Mouse (Mus musculus) intestine, postnatal 0 days (tissue): Measurements from ENCODE around the gene Orai1. TPM values are rescaled to one million over a fixed set of nuclear protein-coding genes. Genes with fewer than 3 reads are reported as not detected.
A peak's percentile ranks its signal among the peaks of the same experiment; 100 is the strongest.
"Not testable (repeated sequence)": the region's sequence is repeated elsewhere in the genome, so short reads cannot be mapped to it uniquely, and the experiment has no call there.

ENCODE experiments used
- ATAC-seq: fragments of 200-750 bp; cut with Nextera tagmentation; 2 replicates; pipeline ENCODE4 v1.8.0; 2017; ENCODE audit warnings: mild to moderate bottlenecking, moderate TSS enrichment, moderate library complexity
- H3K27ac ChIP-seq: fragments of 300-500 bp; sonication (generic); 2 replicates; pipeline ENCODE4 v1.5.1; 2014; ENCODE audit warnings: mild to moderate bottlenecking, low read depth, low read length, moderate library complexity
- H3K27me3 ChIP-seq: fragments of 300-500 bp; sonication (generic); replicated peaks from 2 replicates; pipeline ENCODE4 v1.6.1; 2014; ENCODE audit warnings: low read length, mixed read lengths; ENCODE audit not compliant: control insufficient read depth, insufficient read depth
- H3K36me3 ChIP-seq: fragments of 300-500 bp; sonication (generic); 2 replicates; pipeline ENCODE4 v1.6.1; 2014; ENCODE audit warnings: mild to moderate bottlenecking, moderate library complexity; ENCODE audit not compliant: control insufficient read depth, insufficient read depth
- H3K4me1 ChIP-seq: fragments of 300-500 bp; sonication (generic); replicated peaks from 2 replicates; pipeline ENCODE4 v1.6.1; 2014; ENCODE audit warnings: antibody characterized with exemption, low read length, mixed read lengths; ENCODE audit not compliant: control insufficient read depth, insufficient read depth
- H3K4me2 ChIP-seq: fragments of 300-500 bp; sonication (generic); replicated peaks from 2 replicates; pipeline ENCODE4 v1.6.1; 2014; ENCODE audit warnings: low read depth, mild to moderate bottlenecking, moderate library complexity
- H3K4me3 ChIP-seq: fragments of 300-500 bp; sonication (generic); 2 replicates; pipeline ENCODE4 v1.5.1; 2014; ENCODE audit warnings: low read depth, low read length
- H3K9ac ChIP-seq: fragments of 300-500 bp; sonication (generic); 2 replicates; pipeline ENCODE4 v1.6.1; 2014; ENCODE audit warnings: mild to moderate bottlenecking, low read depth, low read length
- H3K9me3 ChIP-seq: fragments of 300-500 bp; sonication (generic); 2 replicates; pipeline ENCODE4 v1.6.1; 2016; ENCODE audit warnings: mixed run types; ENCODE audit not compliant: control insufficient read depth
- CTCF ChIP-seq: sonication (generic); IDR thresholded peaks from 2 replicates; pipeline ENCODE4 v1.5.1; 2016; ENCODE audit warnings: low read depth, mild to moderate bottlenecking, control low read depth, antibody characterized with exemption, moderate library complexity
- WGBS: fragments of 180-500 bp; shearing (Covaris S2); extraction: QIAGEN DNeasy Blood & Tissue Kit; methylation state at CpG from one replicate; pipeline ENCODE4 v1.1.7; 2014; 5-methylcytosine and 5-hydroxymethylcytosine counted together
- polyA plus RNA-seq: library from polyadenylated mRNA; unstranded; fragments of >200 nt; fragmentation: Nextera tagmentation; extraction: Ambion mirVana; gene quantifications from 2 replicates; pipeline ENCODE4 v1.2.1, GENCODE M21; 2015

Orai1 gene
- 36.8 and 42.5 TPM in 2 replicates for polyA plus RNA-seq

DNA sequence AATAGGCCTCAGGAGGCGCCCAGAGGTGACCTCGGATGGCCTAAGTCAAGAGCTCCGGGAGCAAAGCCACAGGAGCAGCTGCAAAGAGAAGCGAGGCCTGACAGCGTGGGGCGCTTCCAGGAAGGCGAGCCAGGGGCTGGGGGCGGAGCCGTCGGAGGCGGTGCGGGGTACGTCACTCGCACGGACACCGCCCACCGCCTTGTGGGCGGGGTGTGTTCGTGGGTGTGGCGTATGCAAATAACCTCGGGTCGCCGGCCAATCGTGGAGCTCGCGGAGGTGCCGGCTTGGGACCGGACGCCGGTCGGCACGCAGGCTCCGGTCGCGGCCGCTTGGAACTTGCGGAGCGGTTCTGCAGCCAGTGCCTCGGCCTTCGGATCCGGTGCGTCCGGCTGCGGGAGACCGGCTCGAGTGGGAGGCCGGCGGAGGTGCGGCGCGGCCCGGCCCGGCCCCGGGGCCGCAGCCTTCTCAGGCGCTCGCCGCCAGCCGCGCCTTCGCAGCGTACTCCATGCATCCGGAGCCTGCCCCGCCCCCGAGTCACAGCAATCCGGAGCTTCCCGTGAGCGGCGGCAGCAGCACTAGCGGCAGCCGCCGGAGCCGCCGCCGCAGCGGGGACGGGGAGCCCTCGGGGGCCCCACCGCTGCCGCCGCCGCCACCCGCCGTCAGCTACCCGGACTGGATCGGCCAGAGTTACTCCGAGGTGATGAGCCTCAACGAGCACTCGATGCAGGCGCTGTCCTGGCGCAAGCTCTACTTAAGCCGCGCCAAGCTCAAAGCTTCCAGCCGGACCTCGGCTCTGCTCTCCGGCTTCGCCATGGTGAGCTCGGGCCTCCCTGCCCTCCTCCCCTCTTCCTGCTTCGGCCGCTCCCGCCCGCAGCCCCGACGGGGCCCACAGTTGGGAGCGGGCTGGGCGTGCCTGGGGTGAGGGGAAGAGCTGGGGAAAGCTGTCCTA is at the start of gene Orai1:
Gene Orai1 (plus strand): TSS at position 322 of the 949 bp plus-strand sequence.
- Histone ChIP-seq H3K4me1 (0 out of 2 replicates have a peak, but pooled peaks cover 4% of the 10 kb centered on the region), H3K36me3 (peaks cover 5% of the 10 kb centered on the region; the same call in 1 of the 2 replicates), H3K9me3 (no peaks in the 10 kb centered on the region), H3K9ac (peak within 1 kb of the TSS; percentile 80), H3K4me2 (peak within 1 kb of the TSS; percentile 67), H3K27me3 (no peaks in the 10 kb centered on the region), H3K4me3 (peak within 1 kb of the TSS; percentile 78), H3K27ac (peak within 1 kb of the TSS; percentile 98)
- TF ChIP-seq CTCF, result peak; percentile 55
- peak; percentile 93 for ATAC-seq
- under 1% methylated on average over 100 of the region's 106 CpGs for WGBS

DNA sequence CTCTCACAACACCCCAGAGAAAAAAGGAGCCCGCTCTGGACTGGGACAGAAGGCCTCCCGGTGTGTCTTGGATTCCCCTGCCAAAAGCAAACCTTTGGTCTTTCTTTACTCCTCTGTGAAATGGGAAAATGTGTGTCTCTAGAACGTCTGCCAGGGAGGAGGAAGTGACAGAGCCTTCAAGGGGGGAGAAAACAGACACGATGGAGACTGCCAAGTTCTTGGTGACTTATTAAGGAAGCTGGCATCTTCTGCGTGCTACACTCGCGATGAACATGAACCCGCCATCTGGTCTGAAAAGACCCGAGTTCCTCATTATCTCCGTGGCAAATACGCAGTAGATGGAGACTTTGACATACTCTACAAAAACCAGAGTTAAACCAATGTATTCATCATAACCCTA is 49.4 kb upstream of the Orai1 start:
- Histone ChIP-seq H3K4me1 (no peaks in the 10 kb centered on the region), H3K27ac (no peak overlapping the region), H3K4me2 (no peak overlapping the region), H3K9ac (no peak overlapping the region), H3K9me3 (no peaks in the 10 kb centered on the region), H3K36me3 (peaks cover 9% of the 10 kb centered on the region; the same call in 1 of the 2 replicates), H3K4me3 (no peak overlapping the region), H3K27me3 (no peaks in the 10 kb centered on the region)
- ATAC-seq, result no peak
- WGBS, result 69% methylated on average over 11 of the region's 11 CpGs
- TF ChIP-seq CTCF, result no peak

- H3K4me2 ChIP-seq, result no peak overlapping the region
- H3K27me3 ChIP-seq, result no peaks in the 10 kb centered on the region
- peak; percentile 97 for TF ChIP-seq CTCF
- H3K4me1 ChIP-seq, result no peaks in the 10 kb centered on the region
- WGBS, result 17% methylated on average over 4 of the region's 4 CpGs
- H3K27ac ChIP-seq, result no peak overlapping the region
- no peak overlapping the region for H3K9ac ChIP-seq
- no peak overlapping the region for H3K4me3 ChIP-seq
- ATAC-seq, result peak; percentile 59
- no peaks in the 10 kb centered on the region for H3K36me3 ChIP-seq
- no peaks in the 10 kb centered on the region for H3K9me3 ChIP-seq
Observed at GRCm38 (mm10) chr5:122968322-122968721, 46.6 kb upstream of the Orai1 start.

DNA sequence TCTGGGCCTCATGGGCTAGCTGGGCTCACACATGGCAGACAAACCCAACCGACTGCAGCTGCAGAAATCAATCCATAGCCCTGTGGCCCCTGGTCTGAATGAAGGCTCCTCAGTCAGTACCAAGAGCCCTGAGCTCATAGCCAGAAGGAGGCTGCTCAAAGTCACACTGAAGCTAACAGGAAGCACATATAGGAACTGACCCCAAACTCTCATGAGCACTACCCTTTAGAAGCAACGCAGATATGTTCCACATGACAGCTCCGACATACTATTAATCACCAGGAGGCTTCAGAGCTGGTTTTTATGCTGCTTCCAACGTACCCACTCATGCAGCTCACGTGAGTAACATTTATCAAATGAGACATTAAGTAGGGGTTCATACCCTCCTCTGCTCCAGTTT is 44.8 kb upstream of the Orai1 start:
- H3K36me3 ChIP-seq, result no peaks in the 10 kb centered on the region
- no peak overlapping the region for H3K27ac ChIP-seq
- H3K4me1 ChIP-seq, result no peaks in the 10 kb centered on the region
- no peak for ATAC-seq
- H3K9me3 ChIP-seq, result no peaks in the 10 kb centered on the region
- no peaks in the 10 kb centered on the region for H3K27me3 ChIP-seq
- H3K4me3 ChIP-seq, result no peak overlapping the region
- no peak for TF ChIP-seq CTCF
- no peak overlapping the region for H3K4me2 ChIP-seq
- 76% methylated on average over 5 of the region's 5 CpGs for WGBS
- no peak overlapping the region for H3K9ac ChIP-seq

GRCm38 (mm10) chr5:122971438-122971837 is 43.4 kb upstream of the Orai1 start:
- ATAC-seq, result no peak
- H3K9me3 ChIP-seq, result no peaks in the 10 kb centered on the region
- 85% methylated on average over 4 of the region's 4 CpGs for WGBS

GRCm38 (mm10) chr5:122972116-122972515 is 42.8 kb upstream of the Orai1 start:
- Histone ChIP-seq H3K27me3 (no peaks in the 10 kb centered on the region), H3K9ac (no peak overlapping the region), H3K36me3 (no peaks in the 10 kb centered on the region; the same call in 1 of the 2 replicates), H3K9me3 (no peaks in the 10 kb centered on the region), H3K4me1 (no peaks in the 10 kb centered on the region), H3K4me3 (no peak overlapping the region), H3K4me2 (no peak overlapping the region), H3K27ac (no peak overlapping the region)
- 90% methylated on average over 9 of the region's 9 CpGs for WGBS
- no peak for TF ChIP-seq CTCF
- no peak for ATAC-seq

More at GRCm38 (mm10) chr5:122971438-122971837, 43.4 kb upstream of the Orai1 start:
- H3K9ac ChIP-seq, result no peak overlapping the region
- TF ChIP-seq CTCF, result no peak
- no peaks in the 10 kb centered on the region; the same call in 1 of the 2 replicates for H3K36me3 ChIP-seq
- no peak overlapping the region for H3K27ac ChIP-seq
- H3K4me1 ChIP-seq, result no peaks in the 10 kb centered on the region
- no peak overlapping the region for H3K4me3 ChIP-seq
- H3K27me3 ChIP-seq, result no peaks in the 10 kb centered on the region
- no peak overlapping the region for H3K4me2 ChIP-seq

DNA sequence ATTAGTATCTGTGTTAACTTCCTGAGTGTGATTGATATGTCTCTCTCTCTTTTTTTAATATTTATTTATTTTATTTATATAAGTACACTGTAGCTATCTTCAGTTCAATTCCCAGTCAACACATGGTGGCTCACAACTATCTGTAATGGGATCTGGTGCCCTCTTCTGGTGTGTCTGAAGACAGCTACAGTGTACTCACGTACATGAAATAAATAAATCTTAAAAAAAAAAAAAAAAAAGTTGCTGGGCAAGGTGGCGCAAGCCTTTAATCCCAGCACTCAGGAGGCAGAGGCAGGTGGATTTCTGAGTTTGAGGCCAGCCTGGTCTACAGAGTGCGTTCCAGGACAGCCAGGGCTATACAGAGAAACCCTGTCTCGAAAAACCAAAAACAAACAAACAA is 40.2 kb upstream of the Orai1 start:
- H3K4me2 ChIP-seq, H3K9ac ChIP-seq, H3K4me3 ChIP-seq, H3K27me3 ChIP-seq, H3K9me3 ChIP-seq, H3K27ac ChIP-seq, H3K4me1 ChIP-seq, ATAC-seq, H3K36me3 ChIP-seq: not testable (repeated sequence)
- 93% methylated on average over 4 of the region's 4 CpGs for WGBS
